Mouse (Mus musculus) hindbrain, embryonic 14.5 days (tissue): ENCODE measurements at regions not wholly inside any gene's neighbourhood (a gene's known extent, or its start where the extent isn't known, plus 50 kb on each side); places are given as distances from the start of the nearest gene placed in this dataset.

Experiments used
- ATAC-seq: fragments of 200-750 bp; cut with Nextera tagmentation; 2 replicates; pipeline ENCODE4 v1.8.0; 2017; ENCODE audit warnings: moderate number of reproducible peaks, mild to moderate bottlenecking, moderate TSS enrichment, moderate library complexity; ENCODE audit not compliant: low FRiP score
- DNase-seq: peaks from one replicate; pipeline ENCODE4 v3.0.0-alpha.2; 2015; ENCODE audit warnings: low spot score
- H3K27ac ChIP-seq: fragments of 300-500 bp; sonication (generic); 2 replicates; pipeline ENCODE4 v1.5.1; 2014; ENCODE audit warnings: mild to moderate bottlenecking, moderate library complexity
- H3K27me3 ChIP-seq: fragments of 300-500 bp; sonication (generic); 2 replicates; pipeline ENCODE4 v1.6.1; 2014; ENCODE audit warnings: mild to moderate bottlenecking, low read length, mixed read lengths; ENCODE audit not compliant: control insufficient read depth, insufficient read depth
- H3K36me3 ChIP-seq: fragments of 300-500 bp; sonication (generic); replicated peaks from 2 replicates; pipeline ENCODE4 v1.6.1; 2014; ENCODE audit not compliant: control insufficient read depth, insufficient read depth
- H3K4me1 ChIP-seq: fragments of 300-500 bp; sonication (generic); replicated peaks from 2 replicates; pipeline ENCODE4 v1.6.1; 2014; ENCODE audit warnings: antibody characterized with exemption, low read length, mixed read lengths; ENCODE audit not compliant: control insufficient read depth, insufficient read depth
- H3K4me2 ChIP-seq: fragments of 300-500 bp; sonication (generic); replicated peaks from 2 replicates; pipeline ENCODE4 v1.6.1; 2014; ENCODE audit warnings: mild to moderate bottlenecking, moderate library complexity
- H3K4me3 ChIP-seq: fragments of 300-500 bp; sonication (generic); replicated peaks from 2 replicates; pipeline ENCODE4 v1.5.1; 2014; ENCODE audit warnings: mild to moderate bottlenecking, low read length
- H3K9ac ChIP-seq: fragments of 300-500 bp; sonication (generic); 2 replicates; pipeline ENCODE4 v1.6.1; 2014
- H3K9me3 ChIP-seq: fragments of 300-500 bp; sonication (generic); 2 replicates; pipeline ENCODE4 v1.6.1; 2016; ENCODE audit warnings: low read length; ENCODE audit not compliant: control insufficient read depth
- WGBS: fragments of 180-500 bp; shearing (Covaris S2); extraction: QIAGEN DNeasy Blood & Tissue Kit; methylation state at CpG from one replicate; pipeline ENCODE4 v1.1.7; 2014; 5-methylcytosine and 5-hydroxymethylcytosine counted together

DNA sequence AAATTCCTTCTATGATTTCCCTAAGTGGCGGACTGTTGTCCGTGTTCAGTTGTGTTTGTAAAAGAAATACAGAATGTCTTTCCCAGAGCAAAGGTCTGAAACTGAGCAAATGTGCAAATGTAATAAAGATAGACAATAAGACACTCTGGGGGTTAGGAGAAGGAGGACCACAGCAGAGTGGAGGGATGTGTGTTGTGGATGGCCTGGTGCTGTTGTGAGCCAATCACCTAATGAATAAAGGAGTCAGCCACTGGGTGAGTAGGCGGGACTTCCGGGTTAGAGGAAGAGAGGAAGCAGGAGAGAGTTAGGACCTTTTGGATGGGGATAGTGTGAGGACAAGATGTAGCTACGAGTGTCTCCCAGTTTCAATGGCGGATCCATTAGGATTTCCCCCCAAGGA is 72.7 kb upstream of the Sertad2 start:
- Histone ChIP-seq H3K9ac (no peak overlapping the region), H3K36me3 (no peaks in the 10 kb centered on the region), H3K4me1 (no peaks in the 10 kb centered on the region), H3K27me3 (no peaks in the 10 kb centered on the region), H3K4me3 (no peak overlapping the region), H3K4me2 (no peak overlapping the region), H3K9me3 (no peaks in the 10 kb centered on the region), H3K27ac (no peak overlapping the region)
- ATAC-seq (no peak), DNase-seq (no peak)
- 93% methylated on average over 6 of the region's 6 CpGs for WGBS

DNA sequence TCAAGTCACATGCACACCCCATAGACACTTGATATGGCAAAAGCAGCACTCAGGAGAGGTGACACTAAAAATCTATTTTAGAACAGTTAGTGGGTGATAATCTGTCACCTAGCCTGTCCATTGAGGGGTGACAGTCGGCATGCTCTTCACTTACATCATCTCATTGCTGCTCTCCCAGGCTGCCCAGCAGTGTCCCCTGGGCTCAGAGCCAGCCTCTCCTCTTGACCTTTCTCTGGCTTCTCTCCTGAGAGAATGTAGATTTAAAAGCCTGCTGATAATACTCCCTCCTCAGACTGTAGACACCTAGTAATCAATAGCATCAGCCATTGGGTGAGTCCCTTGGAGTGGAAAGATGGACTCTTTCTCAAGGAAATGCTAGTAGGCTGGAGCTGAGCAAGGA is 70.7 kb upstream of the Sertad2 start:
- no peak overlapping the region for H3K4me2 ChIP-seq
- WGBS = 65% methylated on average over 1 of the region's 1 CpGs
- no peak for ATAC-seq

DNA sequence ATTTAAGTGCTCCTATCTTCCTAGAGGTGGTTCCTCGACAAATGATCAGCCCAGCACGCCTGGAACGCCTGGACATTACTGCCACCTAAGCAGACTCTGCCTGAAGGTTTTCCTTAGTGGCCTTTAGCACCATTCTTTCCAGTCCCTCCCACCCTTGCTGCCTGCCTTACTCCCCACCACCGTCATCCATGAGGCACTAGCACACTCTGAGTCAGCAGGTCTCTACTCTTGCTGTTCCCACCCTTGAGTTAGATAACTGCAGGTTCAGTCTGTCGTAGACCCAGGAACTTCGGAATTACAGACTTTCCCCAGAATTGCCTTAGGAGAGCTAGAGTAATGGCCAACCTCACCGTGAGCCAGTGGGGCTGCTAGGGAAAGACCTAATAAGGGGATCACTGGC is 67.4 kb upstream of the Sertad2 start:
- 84% methylated on average over 7 of the region's 7 CpGs for whole genome bisulfite sequencing
- Histone ChIP-seq H3K27me3 (no peaks in the 10 kb centered on the region), H3K9ac (no peak overlapping the region), H3K4me3 (no peak overlapping the region), H3K9me3 (peaks cover 9% of the 10 kb centered on the region), H3K36me3 (no peaks in the 10 kb centered on the region), H3K4me1 (no peaks in the 10 kb centered on the region), H3K27ac (no peak overlapping the region), H3K4me2 (no peak overlapping the region)
- ATAC-seq (no peak), DNase-seq (no peak)

More for the DNA sequence above, 70.7 kb upstream of the Sertad2 start:
- no peak for DNase-seq
- no peaks in the 10 kb centered on the region for H3K36me3 ChIP-seq
- no peaks in the 10 kb centered on the region for H3K27me3 ChIP-seq
- no peaks in the 10 kb centered on the region for H3K4me1 ChIP-seq
- H3K9ac ChIP-seq = no peak overlapping the region
- H3K9me3 ChIP-seq = no peaks in the 10 kb centered on the region
- no peak overlapping the region for H3K4me3 ChIP-seq
- no peak overlapping the region for H3K27ac ChIP-seq

DNA sequence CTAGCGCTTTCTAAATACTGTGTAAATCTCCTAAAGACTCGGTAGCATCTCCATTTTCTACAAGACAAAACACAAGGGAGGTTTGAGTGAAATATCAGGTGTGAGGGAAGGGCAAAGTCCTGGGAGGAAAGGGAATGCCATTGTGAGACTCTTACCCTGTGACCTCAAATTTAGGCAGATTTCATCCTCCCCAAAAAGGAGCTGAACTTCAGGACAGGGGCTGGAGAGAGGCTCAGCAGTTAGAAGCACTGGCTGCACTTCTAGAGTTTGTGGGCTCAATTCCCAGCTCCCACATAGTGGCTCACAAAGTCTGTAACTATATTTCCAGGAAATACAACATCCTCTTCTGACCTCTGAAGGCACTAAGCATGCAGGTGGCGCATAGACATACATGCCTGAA is 66.6 kb upstream of the Sertad2 start:
- H3K27me3 ChIP-seq = no peaks in the 10 kb centered on the region
- ATAC-seq (no peak), DNase-seq (no peak)
- H3K4me1 ChIP-seq = no peaks in the 10 kb centered on the region
- H3K4me3 ChIP-seq = no peak overlapping the region
- no peak overlapping the region for H3K27ac ChIP-seq
- WGBS = 81% methylated on average over 3 of the region's 3 CpGs
- H3K9ac ChIP-seq = no peak overlapping the region
- no peaks in the 10 kb centered on the region for H3K36me3 ChIP-seq
- H3K9me3 ChIP-seq = peaks cover 9% of the 10 kb centered on the region
- H3K4me2 ChIP-seq = no peak overlapping the region

- 15% methylated on average over 19 of the region's 19 CpGs for WGBS
- Histone ChIP-seq H3K4me3 (no peak overlapping the region), H3K9me3 (peaks cover 9% of the 10 kb centered on the region), H3K27ac (peak overlapping the region; percentile 47; the same call in 1 of the 2 replicates), H3K4me1 (no peaks in the 10 kb centered on the region), H3K4me2 (peak overlapping the region; percentile 29), H3K36me3 (no peaks in the 10 kb centered on the region), H3K9ac (no peak overlapping the region), H3K27me3 (no peaks in the 10 kb centered on the region)
- DNase-seq = peak; percentile 56
- peak; percentile 87 for ATAC-seq
Observed at GRCm38 (mm10) chr11:20477183-20478037, 65.6 kb upstream of the Sertad2 start.

DNA sequence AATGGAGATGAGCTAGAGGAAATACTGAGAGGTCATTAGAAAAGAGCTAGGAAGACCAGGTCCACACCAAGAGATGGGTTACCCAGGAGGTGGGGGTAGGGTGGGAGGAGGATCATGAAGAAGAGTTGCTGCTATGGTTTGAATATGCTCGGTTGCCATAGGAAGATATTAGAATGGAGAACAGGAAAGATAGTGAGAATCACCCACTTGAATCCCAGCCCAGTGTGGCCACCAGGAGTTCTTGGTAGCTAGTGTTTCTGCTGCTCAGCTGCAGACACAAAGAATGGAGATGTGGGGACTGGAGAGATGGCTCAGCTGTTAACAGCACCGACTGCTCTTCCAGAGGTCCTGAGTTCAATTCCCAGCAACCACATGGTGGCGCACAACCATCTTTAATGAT is 62.4 kb upstream of the Sertad2 start:
- WGBS = 88% methylated on average over 3 of the region's 3 CpGs

GRCm38 (mm10) chr11:20485371-20485770 is 57.7 kb upstream of the Sertad2 start:
- H3K4me2 ChIP-seq = no peak overlapping the region
- H3K27ac ChIP-seq = no peak overlapping the region

More for the DNA sequence above, 62.4 kb upstream of the Sertad2 start:
- Histone ChIP-seq H3K4me3 (no peak overlapping the region), H3K4me2 (no peak overlapping the region), H3K27ac (no peak overlapping the region), H3K27me3 (no peaks in the 10 kb centered on the region), H3K36me3 (no peaks in the 10 kb centered on the region), H3K9ac (no peak overlapping the region), H3K9me3 (peaks cover 9% of the 10 kb centered on the region), H3K4me1 (no peaks in the 10 kb centered on the region)
- no peak for ATAC-seq
- no peak for DNase-seq

More at GRCm38 (mm10) chr11:20485371-20485770, 57.7 kb upstream of the Sertad2 start:
- Histone ChIP-seq H3K4me1 (no peaks in the 10 kb centered on the region), H3K9ac (no peak overlapping the region), H3K9me3 (no peaks in the 10 kb centered on the region), H3K27me3 (no peaks in the 10 kb centered on the region), H3K36me3 (no peaks in the 10 kb centered on the region), H3K4me3 (no peak overlapping the region)
- DNase-seq (no peak), ATAC-seq (no peak)
- WGBS = 95% methylated on average over 2 of the region's 2 CpGs
